Mouse (Mus musculus) lung, postnatal 25 days (tissue): ENCODE results near the gene Usp17lc.
"Not testable (repeated sequence)": the region's sequence is repeated elsewhere in the genome, so short reads cannot be mapped to it uniquely, and the experiment has no call there.

Experiments used
- DNase-seq: peaks from one replicate; pipeline ENCODE4 v3.0.0; 2022; ENCODE audit warnings: low spot score

Usp17lc gene

DNA sequence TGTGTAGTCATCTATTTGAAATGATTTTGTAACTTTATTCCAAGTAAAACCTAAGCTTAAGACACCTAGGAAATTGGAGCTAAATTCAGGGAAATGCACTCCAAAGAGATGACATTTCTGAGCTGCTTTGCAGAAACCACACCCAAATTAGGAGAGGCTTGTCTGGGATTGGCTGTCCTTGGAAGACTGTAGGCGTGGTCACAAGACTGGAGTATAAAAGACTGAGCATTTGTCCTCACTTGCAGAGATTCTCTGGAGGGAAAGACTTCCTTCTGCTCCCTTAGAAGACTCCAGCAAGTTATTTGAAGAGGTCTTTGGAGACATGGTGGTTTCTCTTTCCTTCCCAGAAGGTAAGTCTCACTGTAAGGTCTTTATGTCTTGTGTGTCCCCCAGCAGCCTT is at the start of gene Usp17lc:
TSS of gene Usp17lc (plus strand) at position 301 of the 400 bp plus-strand sequence.
- not testable (repeated sequence) for DNase-seq

DNA sequence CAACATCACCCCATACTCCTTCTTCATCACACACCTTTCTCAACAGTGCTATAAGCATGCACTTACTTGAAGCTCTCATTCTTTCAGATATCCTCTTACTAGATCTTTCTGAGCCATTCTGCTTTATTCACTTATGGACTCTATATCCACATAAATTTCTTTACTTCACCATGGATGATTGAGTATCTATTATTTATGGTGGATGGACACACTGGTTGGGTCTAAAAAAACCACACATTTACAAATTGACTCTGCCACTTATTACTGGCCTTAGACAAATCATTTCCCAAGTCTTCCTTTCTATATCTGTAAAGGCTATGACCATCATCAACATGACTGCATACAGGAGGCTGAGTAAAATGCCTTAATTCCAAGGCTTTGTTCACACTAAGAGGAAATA is 28.8 kb upstream of the Usp17lc start, which contains the start of gene Olfr603:
TSS of gene Olfr603 (minus strand) at position 101 of the 400 bp plus-strand sequence.
- DNase-seq, result no peak

DNA sequence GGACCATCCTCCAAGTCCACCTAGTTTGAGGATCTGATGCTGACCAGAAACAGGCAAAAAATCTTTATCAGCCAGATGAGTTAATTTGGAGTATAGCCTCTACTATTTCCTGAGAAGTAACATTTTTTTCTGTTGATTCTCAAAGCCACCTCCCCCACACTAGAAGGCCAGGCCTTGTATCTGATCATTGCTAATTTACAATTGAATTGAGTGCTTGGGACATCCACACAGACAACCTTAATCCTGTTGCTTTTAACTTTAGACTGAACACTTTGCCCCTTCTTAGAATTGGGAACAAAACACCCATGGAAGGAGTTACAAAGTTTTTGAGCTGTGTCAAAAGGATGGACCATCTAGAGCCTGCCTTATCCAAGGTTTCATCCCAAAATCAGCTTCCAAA is 17.1 kb upstream of the Usp17lc start:
- DNase-seq, result no peak

DNA sequence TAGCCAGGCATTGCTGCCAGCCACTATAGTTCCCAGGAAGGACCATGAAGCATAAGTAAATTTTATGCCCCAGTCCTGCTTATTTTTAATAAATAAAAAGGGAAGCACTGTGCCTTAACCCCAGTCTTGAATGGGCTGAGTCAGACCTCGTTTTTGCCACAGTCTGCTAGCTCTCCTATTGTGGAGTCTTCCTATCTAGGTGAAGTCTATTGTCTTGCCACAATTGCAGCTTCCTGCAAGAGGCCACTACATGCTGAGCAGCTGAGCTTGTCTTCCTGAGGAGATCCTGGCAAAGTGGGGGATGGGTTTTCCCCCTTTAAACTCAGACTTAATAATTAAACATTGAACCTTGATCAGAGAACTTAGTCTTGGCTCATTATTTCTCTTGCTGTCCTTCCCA is 15.9 kb upstream of the Usp17lc start:
- DNase-seq, result no peak

DNA sequence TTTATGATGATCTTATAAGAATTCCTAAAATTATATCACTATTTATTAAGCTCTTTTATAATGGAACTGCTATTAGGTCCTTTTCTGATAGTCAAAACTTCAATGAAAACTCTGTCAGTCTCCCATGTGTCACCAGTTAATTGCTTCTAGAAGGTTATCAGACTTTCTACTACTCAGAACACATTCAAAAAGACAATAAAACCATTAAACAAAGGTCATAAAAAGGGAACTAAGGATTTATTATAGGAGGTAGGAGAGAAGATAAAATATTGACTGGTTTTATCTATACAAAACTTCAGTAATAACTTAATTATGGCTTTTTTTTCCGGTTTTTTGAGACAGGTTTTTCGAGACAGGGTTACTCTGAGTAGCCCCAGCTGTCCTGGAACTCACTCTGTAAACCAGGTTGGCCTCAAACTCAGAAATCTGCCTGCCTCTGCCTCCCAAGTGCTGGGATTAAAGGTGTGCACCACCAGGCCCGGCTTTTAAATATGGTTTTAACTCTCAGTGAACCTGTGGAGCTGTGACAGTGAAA is 8.3 kb upstream of the Usp17lc start:
- not testable (repeated sequence) for DNase-seq

DNA sequence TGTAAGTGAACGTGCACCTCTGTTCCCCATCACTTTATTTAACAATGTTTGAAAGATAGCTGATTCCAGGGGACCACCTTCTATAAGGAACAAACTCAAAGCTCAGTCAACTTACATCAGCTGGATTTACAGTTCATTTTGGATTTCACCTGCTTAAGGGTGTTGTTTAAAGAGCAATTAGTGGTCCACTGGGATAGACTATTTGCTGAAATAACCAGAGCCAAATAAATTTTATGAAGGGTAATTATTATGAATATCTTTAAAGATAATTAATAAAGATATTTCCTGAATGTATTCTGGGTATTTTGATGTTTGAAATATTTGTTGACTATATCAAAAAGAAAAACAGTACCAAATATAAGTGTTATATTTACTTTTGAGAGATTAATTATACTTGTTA is 30.5 kb downstream of the Usp17lc start, which contains the start of gene Olfr605:
TSS of gene Olfr605 (minus strand) at position 101 of the 400 bp plus-strand sequence.
- no peak for DNase-seq

DNA sequence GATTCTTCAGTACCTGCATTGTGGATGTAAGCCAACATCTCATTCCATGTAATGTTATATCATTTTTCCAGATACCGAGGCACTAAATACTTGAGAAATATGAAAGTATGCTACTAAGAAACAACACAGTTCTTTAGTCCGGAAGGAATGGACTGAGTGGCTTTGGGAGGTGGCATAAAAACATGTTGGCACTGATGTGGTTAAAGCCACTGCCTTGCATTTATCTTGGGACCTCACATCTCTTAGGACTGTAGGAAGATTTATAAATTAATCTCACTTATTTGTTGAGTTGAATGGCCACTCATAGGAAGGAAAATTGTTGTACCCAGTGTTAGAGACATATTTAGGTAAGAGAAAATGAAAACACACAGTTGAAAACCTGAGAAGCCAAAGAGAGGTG is 33.9 kb downstream of the Usp17lc start, which contains the start of gene Olfr606:
TSS of gene Olfr606 (plus strand) at position 301 of the 400 bp plus-strand sequence.
- DNase-seq, result no peak

DNA sequence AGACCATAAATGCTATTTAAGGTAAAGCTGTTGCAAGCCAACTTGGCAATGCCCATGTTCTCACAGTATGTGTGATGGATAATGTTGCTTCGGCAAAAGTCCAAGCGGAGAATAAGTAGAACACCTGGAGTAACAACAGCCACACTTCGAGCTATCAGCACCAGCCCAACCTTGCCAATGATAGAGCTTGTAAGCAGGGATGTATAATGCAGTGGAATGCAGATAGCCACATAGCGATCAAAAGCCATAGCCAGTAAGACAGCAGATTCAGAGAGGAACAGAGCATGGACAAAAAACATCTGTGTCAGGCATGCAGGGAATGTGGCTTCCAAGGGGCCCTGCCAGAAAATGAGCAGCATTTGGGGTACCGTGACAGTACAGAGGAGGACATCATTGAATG is 45.7 kb downstream of the Usp17lc start:
- DNase-seq, result no peak
